21 mouse cellular contexts compared by ENCODE assay signal in genomic region chr7:65461412-65461811, GRCm38 (mm10).
A peak's percentile ranks its signal among the peaks of the same experiment; 100 is the strongest.
DNase-seq lines count a peak whose midpoint lies in the region; ATAC-seq and TF ChIP-seq lines count a peak whose summit lies in the region.
"Had no signal": no experiment of that assay in that cellular context is flagged by ENCODE, and none has a peak within 500 bp of the region (broad histone marks: within the 10 kb centered on the region; RNA-seq: fewer than 3 reads in every experiment).

No protein-coding gene starts in this region.

- no peak overlapping the region for H3K27ac ChIP-seq in heart, embryonic 11.5 days (ENCODE audit: low read depth, low read length)
- peak overlapping the region; percentile 5; the same call in 1 of the 2 replicates for H3K27ac ChIP-seq in lung, postnatal 0 days (ENCODE audit: low read length)
- H3K27ac ChIP-seq in forebrain, embryonic 12.5 days = no peak overlapping the region
- H3K27ac ChIP-seq: forebrain, embryonic 13.5 days; limb, embryonic 15.5 days; liver, embryonic 15.5 days had no signal

- H3K36me3 ChIP-seq in heart, embryonic 11.5 days (ENCODE audit: control insufficient read depth, insufficient read depth, low read length) = no peaks in the 10 kb centered on the region
- H3K36me3 ChIP-seq in lung, postnatal 0 days (ENCODE audit: insufficient read depth, low read length) = no peaks in the 10 kb centered on the region
- H3K36me3 ChIP-seq in forebrain, embryonic 12.5 days (replicated peaks) = no peaks in the 10 kb centered on the region
- H3K36me3 ChIP-seq: limb, embryonic 15.5 days; liver, embryonic 15.5 days had no signal

- H3K9ac ChIP-seq in heart, embryonic 11.5 days (ENCODE audit: low read depth, low read length) = no peak overlapping the region
- no peak overlapping the region for H3K9ac ChIP-seq in lung, postnatal 0 days (replicated peaks; ENCODE audit: low read depth)
- no peak overlapping the region for H3K9ac ChIP-seq in forebrain, embryonic 12.5 days
- H3K9ac ChIP-seq: forebrain, embryonic 13.5 days; limb, embryonic 15.5 days; liver, embryonic 15.5 days had no signal

- no peak overlapping the region for H3K4me2 ChIP-seq in heart, embryonic 11.5 days
- no peak overlapping the region for H3K4me2 ChIP-seq in lung, postnatal 0 days (replicated peaks; ENCODE audit: low read depth, low read length)
- no peak overlapping the region for H3K4me2 ChIP-seq in forebrain, embryonic 12.5 days
- H3K4me2 ChIP-seq: forebrain, embryonic 13.5 days; limb, embryonic 15.5 days; liver, embryonic 15.5 days had no signal

- no peaks in the 10 kb centered on the region for H3K9me3 ChIP-seq in heart, embryonic 11.5 days (replicated peaks; ENCODE audit: control insufficient read depth, low read length)
- no peaks in the 10 kb centered on the region for H3K9me3 ChIP-seq in lung, postnatal 0 days (ENCODE audit: low read length)
- H3K9me3 ChIP-seq in forebrain, embryonic 12.5 days = no peaks in the 10 kb centered on the region
- H3K9me3 ChIP-seq: forebrain, embryonic 13.5 days; limb, embryonic 15.5 days; liver, embryonic 15.5 days had no signal

- 0 out of 2 replicates have a peak, but pooled peaks cover 4% of the 10 kb centered on the region for H3K4me1 ChIP-seq in heart, embryonic 11.5 days (ENCODE audit: control insufficient read depth, insufficient read depth, low read length)
- peaks cover 10% of the 10 kb centered on the region; the same call in 1 of the 2 replicates for H3K4me1 ChIP-seq in lung, postnatal 0 days (ENCODE audit: insufficient read depth, low read depth, low read length)
- H3K4me1 ChIP-seq in forebrain, embryonic 12.5 days = no peaks in the 10 kb centered on the region
- H3K4me1 ChIP-seq: forebrain, embryonic 13.5 days had no signal

- TF ChIP-seq CTCF in lung, postnatal 0 days (IDR thresholded peaks at IDR 0.05) = no peak

- DNase-seq in cerebellum, adult 8-10 months = no peak
- peak; percentile 68 to 75 for DNase-seq in heart, adult 9 months (ENCODE audit: low spot score in 2 of 2)
- peak; percentile 20 for DNase-seq in lung, postnatal 0 days (ENCODE audit: low spot score)
- DNase-seq in lung, postnatal 14 days = no peak
- DNase-seq in heart, postnatal 10 days = peak; percentile 71 to 74
- DNase-seq: adrenal gland, postnatal 14 days; cerebellum, adult 18-20 months; kidney, postnatal 25 days; lung, postnatal 10 days; retina, postnatal 1 day; thymus, adult 2 months had no signal

- intact Hi-C loops in heart, postnatal 10 days (cut with DNase I) = no loop called here

- no peak overlapping the region for H3K4me3 ChIP-seq in heart, embryonic 11.5 days (ENCODE audit: low read depth, low read length)
- no peak overlapping the region for H3K4me3 ChIP-seq in lung, postnatal 0 days (ENCODE audit: low read depth, low read length)
- H3K4me3 ChIP-seq in forebrain, embryonic 12.5 days (replicated peaks) = no peak overlapping the region
- H3K4me3 ChIP-seq: forebrain, embryonic 13.5 days; limb, embryonic 15.5 days; liver, embryonic 15.5 days had no signal

- 63% methylated on average over 1 of the region's 1 CpGs for WGBS in heart, embryonic 11.5 days (ENCODE audit: insufficient replicate concordance)
- WGBS in lung, postnatal 0 days = 64% methylated on average over 1 of the region's 1 CpGs
- 86% methylated on average over 1 of the region's 1 CpGs for WGBS in forebrain, embryonic 12.5 days

- peak; percentile 31; the same call in 1 of the 2 replicates for TF ChIP-seq EP300 in lung, postnatal 0 days (IDR thresholded peaks at IDR 0.05)

- peak; percentile 36; the same call in 1 of the 2 replicates for ATAC-seq in cerebellum, adult (ENCODE audit: insufficient number of reproducible peaks, low FRiP score, low TSS enrichment)
- ATAC-seq in heart, embryonic 11.5 days (replicated peaks; ENCODE audit: insufficient number of reproducible peaks, low FRiP score, low TSS enrichment) = no peak
- no peak for ATAC-seq in lung, postnatal 0 days
- ATAC-seq in forebrain, embryonic 12.5 days (ENCODE audit: low FRiP score) = no peak
- ATAC-seq: activated CD4-positive, CD25-positive, alpha-beta regulatory T cell, adult 4 months; CD4-positive, CD25-positive, alpha-beta regulatory T cell, adult 4 months; forebrain, embryonic 13.5 days; hindbrain, embryonic 16.5 days; intestine, postnatal 0 days had no signal

- no peaks in the 10 kb centered on the region for H3K27me3 ChIP-seq in heart, embryonic 11.5 days (ENCODE audit: control insufficient read depth, insufficient read depth, low read length)
- H3K27me3 ChIP-seq in lung, postnatal 0 days (replicated peaks; ENCODE audit: insufficient read depth, low read length) = no peaks in the 10 kb centered on the region
- no peaks in the 10 kb centered on the region for H3K27me3 ChIP-seq in forebrain, embryonic 12.5 days
- H3K27me3 ChIP-seq: forebrain, embryonic 13.5 days; limb, embryonic 15.5 days; liver, embryonic 15.5 days had no signal

Comparison
In these comparisons a context has a peak if more than half of its experiments do, and no peak if none do; other contexts are left out.
1. DNase-seq: peak in heart, adult 9 months (2 of 2), lung, postnatal 0 days (single experiment) and heart, postnatal 10 days (2 of 2); none in cerebellum, adult 8-10 months (single experiment) and lung, postnatal 14 days (single experiment).